Mouse (Mus musculus) hindbrain, embryonic 13.5 days (tissue): Measurements from ENCODE around the gene Epas1. TPM values are rescaled to one million over a fixed set of nuclear protein-coding genes. Genes with fewer than 3 reads are reported as not detected.

Source experiments
- ATAC-seq: fragments of 200-750 bp; cut with Nextera tagmentation; 2 replicates; pipeline ENCODE4 v1.8.0; 2017; ENCODE audit warnings: moderate TSS enrichment; ENCODE audit not compliant: low FRiP score
- H3K27ac ChIP-seq: fragments of 300-500 bp; sonication (generic); 2 replicates; pipeline ENCODE4 v1.5.1; 2015; ENCODE audit warnings: inconsistent platforms, mild to moderate bottlenecking, moderate library complexity
- H3K27me3 ChIP-seq: fragments of 300-500 bp; sonication (generic); 2 replicates; pipeline ENCODE4 v1.6.1; 2015; ENCODE audit warnings: mild to moderate bottlenecking, inconsistent platforms
- H3K36me3 ChIP-seq: fragments of 300-500 bp; sonication (generic); 2 replicates; pipeline ENCODE4 v1.6.1; 2015; ENCODE audit warnings: mild to moderate bottlenecking, inconsistent platforms
- H3K4me1 ChIP-seq: fragments of 300-500 bp; sonication (generic); replicated peaks from 2 replicates; pipeline ENCODE4 v1.6.1; 2015; ENCODE audit warnings: inconsistent platforms
- H3K4me2 ChIP-seq: fragments of 300-500 bp; sonication (generic); 2 replicates; pipeline ENCODE4 v1.6.1; 2015; ENCODE audit warnings: inconsistent platforms, mild to moderate bottlenecking, moderate library complexity
- H3K4me3 ChIP-seq: fragments of 300-500 bp; sonication (generic); 2 replicates; pipeline ENCODE4 v1.5.1; 2015; ENCODE audit warnings: mild to moderate bottlenecking, inconsistent platforms
- H3K9ac ChIP-seq: fragments of 300-500 bp; sonication (generic); 2 replicates; pipeline ENCODE4 v1.6.1; 2015; ENCODE audit warnings: mild to moderate bottlenecking, inconsistent platforms
- H3K9me3 ChIP-seq: fragments of 300-500 bp; sonication (generic); 2 replicates; pipeline ENCODE4 v1.6.1; 2016; ENCODE audit warnings: inconsistent platforms
- WGBS: fragments of 180-500 bp; shearing (Covaris S2); methylation state at CpG from one replicate; pipeline ENCODE4 v1.1.7; 2015; 5-methylcytosine and 5-hydroxymethylcytosine counted together
- polyA plus RNA-seq: library from polyadenylated mRNA; unstranded; fragments of >200 nt; fragmentation: Nextera tagmentation; extraction: Ambion mirVana; gene quantifications from 2 replicates; pipeline ENCODE4 v1.2.1, GENCODE M21; 2015

Gene Epas1
- polyA plus RNA-seq, 1 experiment from 2014 or later = 4.6 TPM

DNA sequence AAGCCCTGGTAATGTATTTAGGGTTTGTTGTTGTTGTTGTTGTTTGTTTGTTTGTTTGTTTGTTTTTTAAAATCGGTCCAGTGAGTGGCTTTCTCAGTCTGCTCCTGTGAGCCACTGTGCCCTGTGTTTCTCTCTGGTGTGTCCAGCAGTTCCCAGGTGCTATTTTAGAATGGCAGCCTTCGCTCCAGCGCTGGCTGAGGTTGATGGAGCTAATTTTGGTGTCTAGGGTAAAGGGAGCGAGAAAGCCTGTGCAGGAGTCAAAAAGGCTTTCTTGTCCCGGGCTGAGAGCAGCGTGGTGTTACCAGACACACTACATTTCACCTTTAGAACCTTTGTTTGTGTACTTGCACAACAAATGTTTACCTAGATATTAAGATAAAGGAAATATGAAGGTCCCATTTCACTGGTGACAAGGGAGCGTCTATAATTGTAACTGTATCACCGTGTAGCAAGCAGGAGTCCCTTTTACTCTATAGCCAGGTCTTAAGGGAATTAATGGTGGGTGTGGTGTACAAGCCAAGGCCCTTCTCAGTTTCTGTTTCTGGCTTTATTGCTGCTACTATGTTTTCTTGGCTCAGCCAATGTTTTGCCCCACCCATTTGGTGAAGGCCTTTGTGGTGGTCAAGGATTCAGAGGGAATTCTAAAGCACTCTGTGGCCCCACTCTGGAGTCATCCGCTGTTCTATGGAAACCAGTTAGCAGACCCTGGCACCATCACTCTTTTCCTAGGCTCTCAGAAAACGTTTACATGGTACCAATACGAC, 9.2 kb downstream of the Epas1 start:
- Histone ChIP-seq H3K27ac (no peak overlapping the region), H3K9ac (no peak overlapping the region), H3K36me3 (no peaks in the 10 kb centered on the region), H3K4me3 (no peak overlapping the region), H3K4me1 (no peaks in the 10 kb centered on the region), H3K4me2 (no peak overlapping the region), H3K27me3 (peaks cover 12% of the 10 kb centered on the region), H3K9me3 (no peaks in the 10 kb centered on the region)
- ATAC-seq = no peak
- 88% methylated on average over 11 of the region's 11 CpGs for WGBS

DNA sequence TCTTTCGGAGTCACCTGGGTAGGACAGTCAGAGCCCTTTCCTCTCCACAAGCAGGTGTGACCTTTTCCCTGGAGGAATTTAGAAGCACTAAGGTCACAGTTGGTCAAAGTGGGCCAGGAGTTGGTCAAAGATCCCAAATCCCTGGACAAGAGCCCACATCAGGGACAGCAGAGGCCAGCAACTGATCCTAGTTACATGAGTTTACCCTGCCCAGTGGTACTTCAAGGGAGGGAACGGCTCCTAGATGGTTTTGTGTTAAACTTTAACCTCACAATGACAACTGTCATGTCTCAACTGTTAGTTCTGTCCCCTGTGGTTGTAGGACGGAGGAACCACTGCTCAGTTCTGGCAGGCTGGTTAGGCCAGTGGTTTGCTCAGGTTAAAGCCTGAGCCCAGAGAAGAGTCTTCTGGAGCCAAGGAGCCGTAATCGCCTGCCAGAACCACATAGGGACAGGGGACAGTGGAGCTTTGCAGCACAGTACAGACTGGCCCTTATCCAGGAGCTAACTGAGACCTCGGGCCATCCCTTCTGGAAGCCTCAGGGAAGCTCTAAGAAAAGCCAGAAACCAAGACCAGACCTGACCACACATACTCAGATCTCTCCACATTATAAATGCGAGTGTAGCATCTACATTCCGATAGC, 12.4 kb downstream of the Epas1 start:
- Histone ChIP-seq H3K9me3 (no peaks in the 10 kb centered on the region), H3K27ac (no peak overlapping the region), H3K9ac (no peak overlapping the region), H3K27me3 (no peaks in the 10 kb centered on the region), H3K4me2 (no peak overlapping the region), H3K4me1 (peaks cover 11% of the 10 kb centered on the region; the same call in 1 of the 2 replicates), H3K36me3 (no peaks in the 10 kb centered on the region), H3K4me3 (no peak overlapping the region)
- WGBS = 92% methylated on average over 8 of the region's 8 CpGs
- ATAC-seq = no peak

DNA sequence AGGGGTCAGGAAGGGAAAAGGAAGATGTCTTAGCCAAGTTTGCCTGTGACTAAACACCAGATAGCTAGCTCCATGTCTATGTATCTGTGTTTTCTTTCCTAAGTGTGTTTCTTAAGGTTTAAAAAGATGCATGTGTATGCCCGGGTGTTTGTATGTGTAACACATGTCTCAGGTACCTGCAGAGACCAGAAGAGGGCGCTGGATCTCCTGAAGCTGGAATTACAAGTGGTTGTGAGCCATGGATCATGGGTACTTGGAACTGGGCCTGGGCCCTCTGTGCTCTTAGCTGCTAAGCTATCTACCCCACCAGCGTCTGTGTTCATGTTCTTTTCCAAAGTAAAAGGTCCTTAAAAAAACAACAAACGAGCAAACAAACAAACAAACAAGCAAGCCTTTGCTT, 12.9 kb downstream of the Epas1 start:
- WGBS = 89% methylated on average over 4 of the region's 4 CpGs
- no peak for ATAC-seq

DNA sequence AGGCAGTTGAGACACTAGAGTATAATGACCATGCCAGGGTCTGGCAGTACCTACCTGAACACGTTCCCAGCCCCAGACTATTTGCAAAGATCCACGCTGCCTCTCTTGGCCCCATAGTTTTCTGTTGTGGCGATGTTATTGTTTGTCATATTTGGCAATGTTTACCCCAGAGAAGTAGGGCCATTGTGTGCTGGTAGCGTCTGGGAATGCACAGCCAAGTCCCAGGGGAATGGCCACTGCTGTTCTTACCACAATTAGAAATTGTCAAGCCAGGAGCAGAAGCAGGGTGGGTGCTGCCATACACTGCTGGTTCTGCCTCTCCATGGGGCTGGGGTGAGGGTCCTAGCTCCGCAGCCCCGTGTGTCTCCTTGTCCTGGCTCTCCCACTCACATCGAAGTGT, 15.1 kb downstream of the Epas1 start:
- Histone ChIP-seq H3K36me3 (no peaks in the 10 kb centered on the region), H3K27me3 (no peaks in the 10 kb centered on the region), H3K9me3 (no peaks in the 10 kb centered on the region), H3K4me2 (no peak overlapping the region), H3K4me3 (no peak overlapping the region), H3K9ac (no peak overlapping the region), H3K4me1 (peaks cover 19% of the 10 kb centered on the region), H3K27ac (no peak overlapping the region)
- no peak for ATAC-seq
- 74% methylated on average over 7 of the region's 7 CpGs for WGBS

More for the DNA sequence above, 12.9 kb downstream of the Epas1 start:
- H3K4me1 ChIP-seq = peaks cover 11% of the 10 kb centered on the region; the same call in 1 of the 2 replicates
- no peak overlapping the region for H3K9ac ChIP-seq
- no peak overlapping the region for H3K27ac ChIP-seq
- H3K4me3 ChIP-seq = no peak overlapping the region
- H3K4me2 ChIP-seq = no peak overlapping the region
- H3K9me3 ChIP-seq = no peaks in the 10 kb centered on the region
- no peaks in the 10 kb centered on the region for H3K27me3 ChIP-seq
- H3K36me3 ChIP-seq = no peaks in the 10 kb centered on the region

DNA sequence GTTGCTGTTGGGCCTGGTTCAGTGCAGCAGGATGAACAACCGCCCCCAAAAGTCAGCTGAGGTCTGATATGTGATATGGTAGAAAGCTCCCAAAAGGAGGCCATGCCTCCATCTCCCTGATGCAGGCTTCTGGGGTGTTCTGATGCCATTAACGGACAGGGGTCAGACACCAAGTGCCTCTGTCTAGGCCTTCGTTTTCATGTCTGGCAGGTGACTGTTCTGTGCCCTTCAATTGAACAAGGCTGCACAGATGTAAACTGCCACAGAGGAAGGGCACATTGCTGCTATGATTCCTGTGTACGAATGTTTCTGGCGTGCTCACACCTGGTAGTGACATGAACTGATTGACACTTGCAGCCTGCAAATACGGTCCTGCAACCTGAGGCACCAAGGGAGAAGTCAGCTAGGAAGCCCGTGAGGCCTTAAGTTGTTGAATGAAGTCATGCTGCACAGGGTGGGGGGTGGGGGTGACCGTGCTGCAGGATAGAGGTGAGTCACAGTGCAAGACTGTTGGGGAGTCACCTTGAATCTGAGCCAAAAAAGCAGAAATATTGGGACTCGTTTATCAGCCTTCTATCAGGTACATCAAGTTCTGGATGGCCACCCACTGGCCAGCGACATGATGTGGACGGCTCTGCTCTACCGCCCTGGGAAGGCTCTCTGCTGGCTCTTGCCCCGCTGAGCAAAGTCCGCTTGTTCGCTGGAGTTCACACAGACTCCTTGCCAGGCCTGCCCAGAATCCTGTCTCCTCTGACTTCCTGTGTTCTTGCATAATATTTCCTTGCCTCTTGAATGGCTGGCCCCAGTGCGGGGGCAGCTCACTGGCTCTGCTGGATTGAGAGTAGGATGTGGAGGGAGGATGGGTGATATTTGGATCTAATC, 16.1 kb downstream of the Epas1 start:
- ATAC-seq = no peak
- Histone ChIP-seq H3K4me2 (no peak overlapping the region), H3K9me3 (no peaks in the 10 kb centered on the region), H3K4me3 (no peak overlapping the region), H3K9ac (no peak overlapping the region), H3K27ac (no peak overlapping the region), H3K36me3 (no peaks in the 10 kb centered on the region), H3K27me3 (no peaks in the 10 kb centered on the region), H3K4me1 (peaks cover 19% of the 10 kb centered on the region)
- 76% methylated on average over 16 of the region's 16 CpGs for WGBS

DNA sequence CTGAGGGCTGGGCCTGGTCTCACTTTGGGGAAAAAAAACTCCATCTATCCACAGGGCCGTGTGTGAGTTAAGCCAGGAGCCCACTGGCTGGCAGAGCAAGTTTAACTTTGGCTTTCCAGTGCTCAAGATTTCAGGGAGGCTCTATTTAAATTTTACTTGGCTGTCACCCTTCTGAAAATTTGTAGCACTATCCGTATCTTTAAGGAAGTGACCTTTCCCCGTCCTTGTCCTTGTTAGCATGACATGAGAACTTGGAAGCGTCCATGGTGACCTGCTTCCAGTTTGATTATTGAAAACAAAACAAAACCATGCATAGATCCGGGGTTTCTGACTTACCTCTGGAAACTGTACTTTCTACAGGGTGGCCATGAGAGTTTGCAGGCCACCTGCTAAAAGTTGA, 17.3 kb downstream of the Epas1 start:
- H3K36me3 ChIP-seq = no peaks in the 10 kb centered on the region
- H3K9ac ChIP-seq = no peak overlapping the region; the same call in 1 of the 2 replicates
- H3K4me1 ChIP-seq = peaks cover 19% of the 10 kb centered on the region
- no peak overlapping the region for H3K27ac ChIP-seq
- no peaks in the 10 kb centered on the region for H3K27me3 ChIP-seq
- ATAC-seq = no peak
- WGBS = 82% methylated on average over 5 of the region's 5 CpGs
- H3K4me3 ChIP-seq = no peak overlapping the region
- no peak overlapping the region for H3K4me2 ChIP-seq
- H3K9me3 ChIP-seq = no peaks in the 10 kb centered on the region

DNA sequence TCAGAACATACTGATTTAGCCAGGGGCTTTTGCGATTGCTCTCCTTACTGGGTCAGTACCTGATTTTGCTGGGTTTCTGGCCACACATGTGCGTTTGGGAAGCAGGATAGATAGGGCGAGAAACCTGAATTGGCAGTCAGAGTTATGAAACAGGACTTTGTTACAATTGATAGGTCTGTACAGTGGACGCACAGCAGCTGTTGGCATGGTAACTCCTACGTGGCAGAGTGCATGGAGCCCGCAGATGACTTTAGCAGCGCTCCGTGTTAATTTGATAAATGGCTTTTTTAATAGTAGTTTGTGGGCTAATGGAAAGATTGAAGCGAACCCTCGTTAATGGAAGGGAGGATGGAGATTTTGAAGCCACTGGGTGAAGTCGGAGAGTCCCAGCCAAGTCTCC, 18.5 kb downstream of the Epas1 start:
- H3K4me3 ChIP-seq = no peak overlapping the region
- no peaks in the 10 kb centered on the region for H3K36me3 ChIP-seq
- no peak for ATAC-seq
- no peak overlapping the region for H3K9ac ChIP-seq
- 61% methylated on average over 11 of the region's 11 CpGs for WGBS
- no peaks in the 10 kb centered on the region for H3K9me3 ChIP-seq
- peaks cover 19% of the 10 kb centered on the region for H3K4me1 ChIP-seq
- no peak overlapping the region for H3K4me2 ChIP-seq
- H3K27ac ChIP-seq = no peak overlapping the region
- H3K27me3 ChIP-seq = no peaks in the 10 kb centered on the region

DNA sequence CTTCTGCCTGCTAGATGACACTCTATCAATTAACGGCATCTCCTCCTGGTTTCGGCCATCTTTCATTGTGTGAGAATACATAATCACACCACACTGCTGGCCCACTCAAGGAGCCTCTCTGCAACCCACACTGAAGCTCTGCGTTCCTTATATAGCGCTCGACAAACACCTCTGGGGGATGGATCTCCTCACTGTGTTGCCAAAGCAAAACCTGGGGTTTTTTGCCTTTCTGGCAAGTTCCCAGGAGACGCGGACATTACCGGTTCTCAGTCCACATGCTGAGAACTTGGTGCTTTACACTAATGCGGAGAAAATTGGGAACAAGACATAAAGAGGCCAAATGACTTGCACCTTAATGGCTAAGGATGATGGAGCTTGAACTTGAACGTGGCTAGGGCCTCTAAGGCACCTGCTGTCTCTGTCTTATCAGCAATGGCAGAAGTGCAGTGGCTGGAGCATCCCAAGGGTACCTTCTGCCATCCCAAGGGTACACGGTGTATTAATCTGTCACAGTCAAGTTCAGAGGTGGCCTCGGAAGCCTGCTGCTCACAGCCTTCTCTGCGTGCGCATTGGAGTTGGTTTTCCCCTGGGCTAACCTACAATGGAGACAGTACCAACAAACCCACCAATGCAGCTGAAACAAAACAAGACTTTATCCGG, 19.6 kb downstream of the Epas1 start:
- Histone ChIP-seq H3K4me1 (peaks cover 17% of the 10 kb centered on the region), H3K9ac (no peak overlapping the region), H3K9me3 (no peaks in the 10 kb centered on the region), H3K27ac (no peak overlapping the region), H3K4me3 (no peak overlapping the region), H3K4me2 (no peak overlapping the region), H3K27me3 (no peaks in the 10 kb centered on the region), H3K36me3 (no peaks in the 10 kb centered on the region)
- ATAC-seq = no peak
- WGBS = 91% methylated on average over 15 of the region's 15 CpGs

DNA sequence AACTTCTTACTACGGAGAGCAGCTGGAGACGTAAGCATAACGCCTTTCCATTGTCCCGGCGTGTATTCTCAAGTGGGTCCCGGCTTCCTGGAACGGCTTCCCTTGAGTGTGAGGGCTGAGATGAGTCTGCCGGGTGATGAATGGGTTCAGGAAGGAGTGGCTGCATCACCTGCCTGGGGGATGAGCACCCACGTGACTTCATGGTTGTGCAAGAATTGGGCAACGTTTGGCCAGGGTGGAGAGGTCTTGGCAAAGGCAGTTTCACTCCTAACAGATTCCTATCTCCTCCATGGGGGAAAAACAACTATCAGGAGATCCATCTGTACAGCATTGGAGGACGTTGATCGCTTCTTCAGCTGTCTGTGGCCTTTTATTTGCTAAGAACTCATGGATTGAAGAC, 23.0 kb downstream of the Epas1 start:
- Histone ChIP-seq H3K4me1 (peaks cover 8% of the 10 kb centered on the region), H3K27ac (no peak overlapping the region), H3K4me3 (no peak overlapping the region), H3K9me3 (no peaks in the 10 kb centered on the region), H3K4me2 (no peak overlapping the region), H3K27me3 (no peaks in the 10 kb centered on the region), H3K36me3 (no peaks in the 10 kb centered on the region), H3K9ac (no peak overlapping the region)
- WGBS = 88% methylated on average over 12 of the region's 12 CpGs
- ATAC-seq = no peak

DNA sequence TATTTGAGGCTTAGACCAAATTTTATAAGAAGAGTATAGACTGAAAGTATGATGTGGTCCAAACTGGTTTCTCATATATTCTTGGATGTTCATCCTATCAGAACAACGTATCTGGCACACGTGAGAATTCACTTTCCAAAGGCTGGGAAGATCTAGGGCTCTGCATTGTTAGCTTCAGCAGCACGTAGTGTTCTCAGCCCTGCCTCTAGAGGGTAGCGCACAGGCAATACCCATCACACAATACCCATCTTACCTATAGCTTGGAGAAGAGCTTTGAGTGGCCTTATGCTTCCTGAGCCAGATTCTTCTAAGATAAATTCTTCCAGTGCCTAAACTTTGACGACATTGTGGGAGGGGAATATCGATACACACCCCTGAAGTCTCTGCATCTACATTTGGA, 24.6 kb downstream of the Epas1 start:
- no peak for ATAC-seq
- Histone ChIP-seq H3K4me3 (no peak overlapping the region), H3K9ac (no peak overlapping the region), H3K4me1 (peaks cover 5% of the 10 kb centered on the region), H3K27ac (no peak overlapping the region), H3K4me2 (no peak overlapping the region), H3K36me3 (no peaks in the 10 kb centered on the region), H3K27me3 (no peaks in the 10 kb centered on the region), H3K9me3 (no peaks in the 10 kb centered on the region)
- 94% methylated on average over 6 of the region's 6 CpGs for WGBS

DNA sequence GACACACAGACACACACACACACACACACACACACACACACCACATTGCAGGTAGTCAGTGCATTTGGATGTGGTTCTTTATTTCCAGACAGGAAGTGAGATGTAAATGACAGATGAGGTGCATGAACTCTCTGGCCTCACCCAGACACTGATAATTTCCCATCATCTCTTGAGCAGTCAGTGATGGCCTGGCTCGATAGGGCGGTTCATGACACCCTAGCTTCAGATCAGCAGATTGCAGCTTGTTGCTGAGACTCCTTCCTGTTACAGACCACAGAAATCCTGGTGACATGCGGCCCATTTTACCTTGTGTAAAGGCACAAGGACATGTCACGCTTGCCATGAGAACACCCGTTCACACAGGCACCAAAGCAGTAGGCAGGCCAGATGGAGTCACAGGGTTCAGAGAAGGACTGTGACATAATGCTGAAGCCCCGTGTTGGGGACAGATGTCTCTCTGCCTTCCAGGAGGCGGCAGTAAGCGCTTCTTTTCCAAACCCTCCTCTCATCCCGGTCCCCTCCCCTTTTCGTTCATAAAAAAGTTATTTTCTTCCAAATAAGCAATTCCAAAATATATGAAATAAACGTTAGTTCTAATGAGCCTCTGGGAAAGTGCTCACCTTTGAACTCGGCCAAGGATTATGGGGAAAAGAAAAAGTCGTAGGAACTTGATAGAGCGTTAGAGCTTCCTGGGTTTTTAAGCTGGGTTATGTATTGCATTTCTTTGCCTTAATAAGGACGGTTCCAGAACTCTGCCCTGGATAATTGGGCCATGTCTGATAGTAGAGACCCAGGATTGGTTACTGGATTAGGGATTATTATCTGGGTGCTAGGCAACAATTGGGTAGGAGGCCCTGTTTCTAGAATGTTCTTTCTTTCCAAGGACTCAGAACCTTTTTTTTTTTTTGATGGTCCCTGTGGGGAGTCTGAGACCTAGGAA, 26.0 kb downstream of the Epas1 start:
- H3K9me3 ChIP-seq = no peaks in the 10 kb centered on the region
- 73% methylated on average over 15 of the region's 15 CpGs for WGBS
- H3K27ac ChIP-seq = no peak overlapping the region
- no peak overlapping the region for H3K4me3 ChIP-seq
- peaks cover 10% of the 10 kb centered on the region for H3K4me1 ChIP-seq
- H3K27me3 ChIP-seq = no peaks in the 10 kb centered on the region
- no peaks in the 10 kb centered on the region for H3K36me3 ChIP-seq
- no peak overlapping the region for H3K9ac ChIP-seq
- no peak for ATAC-seq
- H3K4me2 ChIP-seq = no peak overlapping the region
